Mouse (Mus musculus) kidney, postnatal 4 days (tissue): ENCODE data around the gene Myh14.

Source experiments
- DNase-seq, 2 experiments: peaks; one replicate each; pipeline ENCODE4 v3.0.0; 2021; ENCODE audit warnings: mixed read lengths in 2 of 2

The Myh14 gene

DNA sequence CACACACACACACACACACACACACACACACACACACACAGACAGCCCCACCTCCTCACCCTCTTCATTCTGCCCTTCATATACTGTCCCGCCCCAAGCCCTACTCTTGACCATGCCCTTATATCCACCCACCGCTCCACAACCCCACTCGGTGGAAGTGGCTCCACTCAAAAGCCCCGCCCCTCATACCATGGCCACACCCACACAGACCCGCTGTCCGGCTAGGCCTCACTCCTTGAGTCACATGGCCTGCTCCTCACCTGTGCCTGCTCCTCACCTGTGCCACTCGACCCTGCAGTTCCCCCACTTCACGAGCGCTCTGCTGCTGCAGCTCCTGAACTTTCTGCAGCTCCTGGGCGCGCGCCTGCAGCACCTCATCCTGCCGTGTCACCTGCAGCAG, 40.2 kb downstream of the Myh14 start:
- DNase-seq = no peak

DNA sequence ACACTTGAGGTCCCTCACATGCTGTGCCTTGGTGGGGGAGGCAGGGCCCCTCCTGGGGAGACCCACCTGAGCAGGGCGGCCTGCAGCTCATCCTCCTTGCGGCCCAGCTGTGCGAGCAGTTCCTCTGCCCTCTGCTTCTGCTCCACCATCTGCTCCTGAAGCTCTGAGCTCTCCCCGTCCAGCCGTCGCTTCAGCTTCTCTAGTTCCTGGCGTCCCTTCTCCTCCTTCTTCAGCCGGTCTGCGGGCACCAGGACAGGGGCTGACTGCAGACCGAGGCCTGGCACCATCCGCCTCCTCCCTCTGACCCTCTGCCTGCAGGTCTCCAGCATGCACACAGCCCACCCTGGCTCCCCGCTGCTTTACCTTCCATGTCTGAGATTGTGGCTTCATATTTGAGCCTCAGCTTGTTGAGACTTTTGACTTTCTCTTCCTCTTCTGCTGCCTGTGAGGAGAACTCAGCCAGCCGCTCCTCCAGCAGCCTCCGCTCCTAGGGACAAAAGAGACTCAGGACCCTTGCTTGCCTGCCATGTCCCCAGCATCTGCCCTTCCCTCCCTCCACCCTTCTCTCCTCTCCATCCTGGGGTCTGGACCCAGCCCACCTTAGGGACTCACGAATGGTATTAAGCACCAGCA, 42.1 kb downstream of the Myh14 start:
- DNase-seq = no peak

DNA sequence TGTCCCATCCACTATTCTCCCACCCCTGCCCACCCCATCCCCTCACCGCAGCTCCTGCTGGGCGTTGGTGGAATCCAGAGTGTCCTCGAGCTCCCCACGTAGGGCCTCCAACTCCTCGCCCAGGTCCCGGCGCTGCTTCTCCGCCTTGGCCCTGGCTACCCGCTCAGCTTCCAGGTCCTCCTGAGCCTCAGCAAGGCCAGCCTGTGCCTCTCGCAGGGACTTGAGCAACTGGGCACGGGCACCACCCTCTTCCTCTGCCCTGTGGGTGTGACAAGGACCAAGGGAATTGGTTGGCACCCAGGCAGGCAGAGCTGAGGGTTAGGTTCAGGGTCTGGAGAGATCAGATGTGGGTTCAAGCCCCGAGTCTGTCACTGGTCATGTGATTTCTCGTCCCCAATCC, 43.7 kb downstream of the Myh14 start:
- DNase-seq = no peak

DNA sequence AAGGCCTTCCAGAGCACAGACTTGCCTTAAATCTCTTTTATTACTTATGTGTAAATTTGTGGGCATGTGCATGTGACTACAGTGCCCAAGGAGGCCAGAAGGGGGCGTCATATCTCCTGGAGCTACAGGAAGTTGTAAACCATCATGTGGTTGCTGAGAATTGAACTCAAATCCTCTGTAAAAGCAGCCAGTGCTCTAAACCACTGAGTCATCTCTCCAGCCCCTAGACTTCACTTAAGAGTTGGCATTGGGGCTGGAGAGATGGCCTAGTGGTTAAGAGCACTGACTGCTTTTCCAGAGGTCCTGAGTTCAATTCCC, 44.6 kb downstream of the Myh14 start:
- DNase-seq = no peak

DNA sequence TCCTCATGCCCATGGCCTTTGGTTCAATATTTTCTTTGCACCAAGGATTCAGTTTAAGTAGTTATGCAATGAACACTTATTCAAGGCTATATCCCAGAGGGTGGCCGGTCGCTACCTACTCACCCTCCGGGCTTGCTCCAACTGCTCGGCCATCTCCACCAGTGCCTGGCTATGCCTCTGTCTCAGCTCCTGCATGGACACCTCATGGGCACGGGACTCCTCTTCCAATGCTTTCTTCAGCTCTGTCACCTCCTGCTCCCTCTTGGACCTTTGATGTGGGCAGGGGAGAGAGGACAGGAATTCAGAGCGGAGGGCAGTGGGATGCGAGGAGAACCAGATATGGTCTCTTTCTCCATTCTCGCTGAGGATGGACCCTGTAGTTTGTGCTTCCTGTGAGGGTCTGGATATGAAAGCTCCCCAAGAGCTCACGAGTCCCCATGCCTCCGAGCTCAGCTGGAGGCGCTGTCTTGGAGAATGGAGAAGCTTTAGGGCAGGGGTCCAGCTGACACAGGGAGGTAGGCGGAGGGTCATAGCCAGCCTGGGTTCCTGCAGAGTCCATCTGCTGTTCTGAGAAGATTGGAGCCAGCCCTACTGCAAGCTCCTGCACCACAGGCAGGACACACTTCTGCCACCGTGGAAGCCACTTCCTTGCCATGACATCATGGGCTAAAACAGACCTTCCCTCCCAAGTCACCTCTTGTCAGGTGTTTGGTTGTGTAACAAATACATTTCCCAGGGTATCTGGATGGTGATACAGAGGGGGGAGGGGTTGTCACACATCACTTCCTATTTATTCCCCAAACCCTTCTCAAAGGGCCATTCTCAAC, 45.2 kb downstream of the Myh14 start:
- DNase-seq = no peak

DNA sequence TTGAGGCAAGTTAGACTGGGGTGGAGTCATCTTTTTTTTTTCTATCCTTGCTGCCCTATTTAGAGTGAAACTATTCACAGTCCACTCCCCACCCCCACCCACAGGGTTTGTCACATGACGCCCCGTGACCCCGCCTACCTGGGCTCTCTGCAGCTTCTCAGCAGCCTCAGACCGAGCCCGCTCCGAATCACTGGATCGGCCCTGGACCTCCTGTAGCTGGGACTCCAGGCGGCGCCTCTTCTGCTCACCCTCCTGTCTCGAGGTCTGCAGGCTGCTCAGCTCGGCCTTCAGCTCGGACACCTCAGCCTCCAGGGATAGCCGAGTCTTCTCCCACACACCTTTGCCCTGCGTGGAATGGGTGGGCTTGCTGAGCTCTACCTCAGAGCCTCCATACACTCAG, 45.8 kb downstream of the Myh14 start:
- DNase-seq = no peak

DNA sequence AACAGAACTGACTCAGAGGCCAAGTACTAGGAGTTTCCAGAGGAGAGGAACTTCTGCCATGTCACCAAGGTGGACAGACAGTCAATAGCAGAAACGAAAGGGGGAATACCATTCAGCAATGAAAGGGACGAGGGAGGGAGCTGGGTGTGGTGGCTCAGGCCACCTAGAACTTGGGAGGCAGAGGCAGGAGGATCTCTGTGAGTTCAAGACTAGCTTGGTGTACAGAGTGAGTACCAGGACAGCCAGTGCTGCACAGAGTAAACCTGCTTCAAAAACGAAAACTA, 46.2 kb downstream of the Myh14 start:
- DNase-seq = no peak

DNA sequence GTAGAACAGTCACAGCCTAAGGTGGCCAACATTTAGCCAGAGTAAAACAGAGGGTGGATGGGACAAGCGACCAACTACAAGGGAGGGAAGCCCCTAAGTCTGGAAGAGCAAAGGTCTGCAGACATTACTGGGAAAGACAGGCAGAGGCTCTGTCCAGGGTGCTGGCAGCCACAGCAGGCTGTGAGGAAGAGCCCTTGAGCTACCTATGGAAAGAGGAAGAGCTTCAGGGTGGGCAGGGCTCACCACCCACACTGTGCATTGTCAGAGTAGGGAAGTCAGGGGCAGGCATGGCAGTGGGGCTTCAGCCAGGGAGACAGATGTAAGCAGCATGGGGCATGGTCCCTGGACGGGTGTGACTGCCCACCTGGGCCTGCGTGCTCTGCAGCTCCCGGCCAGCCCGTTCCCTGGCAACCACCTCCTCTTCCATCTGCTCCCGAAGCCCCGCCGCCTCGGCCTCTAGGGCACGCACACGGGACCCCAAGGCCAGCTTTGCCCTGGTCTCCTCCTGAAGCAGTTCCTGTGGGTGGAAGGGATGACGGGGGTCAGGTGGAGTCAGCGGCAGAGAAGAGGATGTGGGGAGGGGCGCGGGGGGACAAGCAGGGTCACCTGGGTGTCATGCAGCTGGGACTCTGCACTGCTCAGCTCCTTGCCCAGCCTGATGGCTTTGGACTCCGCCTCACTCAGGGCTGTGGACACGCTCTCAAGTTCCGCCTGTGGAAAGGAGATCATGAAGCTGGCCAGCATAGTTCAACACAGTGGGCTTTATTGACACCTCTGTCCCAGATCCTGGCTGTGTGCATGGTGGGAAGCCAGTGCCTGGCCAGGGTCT, 46.7 kb downstream of the Myh14 start:
- peak; percentile 49 to 53 for DNase-seq

DNA sequence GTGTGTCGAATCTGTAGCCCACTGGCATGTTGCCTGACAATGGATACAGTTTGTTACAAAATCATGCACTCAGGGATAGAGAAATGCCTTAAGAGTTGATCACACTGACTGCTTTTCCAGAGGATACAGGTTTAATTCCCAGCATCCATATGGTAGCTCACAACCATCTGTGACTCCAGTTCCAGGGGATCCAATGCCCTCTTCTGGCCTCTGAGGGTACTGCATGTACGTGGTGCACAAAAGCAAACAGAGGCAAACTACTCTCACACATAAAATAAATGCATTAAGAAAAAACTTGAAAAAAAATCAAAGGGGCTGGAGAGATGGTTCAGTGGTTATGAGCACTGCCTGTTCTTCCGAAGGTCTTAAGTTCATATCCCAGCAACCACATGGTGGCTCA, 53.6 kb downstream of the Myh14 start:
- DNase-seq = no peak

DNA sequence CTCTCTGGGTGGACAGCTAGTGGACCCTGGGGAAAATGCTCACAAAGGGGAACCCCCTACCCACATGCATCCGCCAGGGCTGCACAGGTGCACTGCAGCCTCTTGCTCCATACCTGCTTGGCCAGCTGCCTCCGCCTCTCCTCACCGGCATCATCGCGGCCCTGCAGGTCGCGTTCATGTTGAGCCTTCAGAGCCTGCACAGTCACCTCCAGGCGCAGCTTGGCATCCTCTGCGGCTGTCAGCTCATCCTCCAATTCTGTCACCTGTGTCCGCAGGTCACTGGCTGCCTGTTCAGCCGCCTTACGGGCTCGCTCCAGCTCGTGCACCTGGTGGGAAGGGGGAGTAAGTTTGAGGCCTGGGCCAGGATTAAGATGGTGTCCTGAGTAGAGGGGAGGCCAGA, 54.7 kb downstream of the Myh14 start:
- no peak for DNase-seq

DNA sequence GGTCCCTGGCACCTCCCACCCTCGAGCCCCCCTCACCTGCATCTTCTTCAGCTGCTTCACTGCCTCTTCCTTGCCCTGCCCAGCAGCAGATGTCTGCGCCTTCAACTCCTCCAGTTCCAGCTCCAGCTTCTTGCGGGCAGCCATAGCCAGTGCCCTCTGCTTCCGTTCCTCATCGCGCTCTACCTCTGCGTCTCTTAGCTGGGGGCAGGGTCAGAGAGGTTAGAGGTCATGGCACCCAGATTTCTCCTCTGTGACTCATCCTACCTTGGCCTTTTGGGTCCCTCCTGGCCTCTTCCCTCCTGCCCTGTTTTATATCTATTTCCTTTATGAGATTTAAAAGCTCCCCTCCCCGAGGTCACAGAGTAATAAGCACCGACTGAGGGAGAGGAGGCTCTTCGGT, 55.3 kb downstream of the Myh14 start:
- DNase-seq = no peak

DNA sequence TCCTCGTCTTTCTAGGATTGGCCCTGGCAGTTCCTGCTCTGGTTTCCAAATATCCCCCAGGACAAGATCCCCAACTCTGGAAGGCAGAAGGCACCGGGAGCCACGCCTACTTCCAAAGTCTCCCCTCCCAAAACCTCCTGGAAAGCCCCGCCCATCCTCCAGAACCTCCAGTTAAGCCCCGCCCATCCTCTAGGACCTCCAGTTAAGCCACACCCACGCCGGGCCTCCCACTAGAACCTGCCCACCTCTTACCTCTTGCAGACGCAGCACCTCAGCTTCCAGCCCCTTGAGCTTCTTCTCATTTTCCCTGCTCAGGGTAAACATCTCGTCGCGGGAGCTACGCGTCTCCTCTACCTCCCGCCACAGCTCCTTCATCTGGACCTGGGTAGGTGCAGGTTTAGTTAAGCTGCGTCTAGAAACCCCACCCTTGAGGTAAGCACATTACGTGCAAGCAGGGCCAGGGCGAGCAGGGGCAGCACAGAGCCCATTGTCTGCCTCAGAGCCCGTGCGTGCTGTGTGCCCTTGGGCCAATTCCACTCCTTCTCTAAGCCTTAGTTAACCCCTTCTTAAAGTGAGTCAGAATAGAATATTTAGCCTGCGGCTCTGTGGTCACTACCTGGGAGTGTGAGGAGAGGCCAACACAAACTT, 56.5 kb downstream of the Myh14 start:
- DNase-seq = peak; percentile 18 to 45

DNA sequence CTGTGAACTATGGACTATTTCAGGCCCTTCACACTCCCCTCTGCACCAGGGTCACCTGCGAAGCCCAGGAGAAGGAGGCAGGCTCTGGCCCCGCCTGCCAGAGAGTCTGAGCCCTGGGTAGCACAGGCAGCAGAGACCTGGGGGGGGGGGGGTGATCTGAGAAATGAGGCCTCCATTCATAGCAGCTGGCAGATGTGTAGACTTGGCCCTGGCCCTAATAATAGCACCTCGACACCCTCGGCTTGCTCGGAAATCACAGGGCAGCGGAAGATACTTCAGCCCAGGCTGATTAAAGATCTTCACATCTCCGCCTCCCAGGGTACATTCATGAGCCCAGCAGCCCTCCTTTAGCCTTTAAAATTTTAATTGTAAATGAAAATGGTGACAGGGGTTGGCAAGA, 58.5 kb downstream of the Myh14 start:
- DNase-seq = no peak

DNA sequence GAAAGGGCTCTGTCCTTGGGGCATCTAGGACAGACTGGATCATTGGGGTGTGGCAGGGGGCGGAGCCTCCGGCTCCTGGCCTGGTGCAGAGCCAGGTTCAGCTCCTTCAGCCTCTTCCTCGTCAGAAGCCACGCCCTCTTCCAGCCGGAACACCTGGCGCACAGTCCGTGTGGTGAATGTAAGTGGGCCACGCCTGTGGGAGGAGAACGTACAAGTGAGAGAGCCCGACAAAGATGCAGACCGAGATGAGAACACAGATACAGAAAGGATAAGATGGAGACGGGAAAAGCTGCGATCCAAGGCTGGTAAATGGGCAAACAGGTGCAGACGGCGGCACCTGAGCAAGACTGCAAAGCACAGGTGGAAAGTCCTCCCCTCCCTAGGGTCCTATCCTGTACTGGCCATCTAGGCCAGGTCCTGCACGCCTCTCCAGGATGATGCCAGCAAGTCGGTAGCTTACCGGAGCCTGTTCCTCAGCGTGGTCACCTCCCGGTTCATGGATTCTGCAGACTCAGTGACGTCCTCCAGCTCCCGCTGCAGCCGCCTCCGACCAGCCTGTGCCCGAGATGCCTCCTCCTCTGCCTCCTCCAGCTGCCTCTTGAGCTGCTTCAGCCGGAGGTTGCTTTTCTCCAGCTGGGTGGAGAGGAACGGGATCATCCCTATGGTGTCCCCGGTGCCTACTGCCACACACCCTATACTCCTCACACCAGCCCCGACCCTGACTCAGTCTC, 64.3 kb downstream of the Myh14 start:
- DNase-seq = peak in 1 of 2 experiments; percentile 27

DNA sequence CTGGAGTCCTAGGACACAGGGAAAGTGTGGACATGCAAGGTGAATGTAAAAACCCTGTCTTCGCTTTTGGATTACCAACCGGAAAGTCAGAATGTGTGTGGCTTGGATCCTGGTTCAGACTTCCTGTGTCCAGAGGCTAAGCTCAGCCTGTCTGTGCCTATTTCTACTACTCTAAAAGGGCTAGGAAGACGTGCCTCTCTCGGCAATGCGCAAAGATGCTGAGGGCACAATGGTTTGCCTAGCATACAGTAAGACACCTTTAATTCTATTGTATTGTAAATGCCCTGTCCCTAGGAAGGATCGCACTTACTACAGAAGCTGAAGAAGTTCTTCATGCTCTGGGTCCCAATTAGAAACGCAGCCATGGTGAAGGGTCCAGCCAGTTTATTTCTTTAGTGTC, 65.2 kb downstream of the Myh14 start:
- DNase-seq = no peak

DNA sequence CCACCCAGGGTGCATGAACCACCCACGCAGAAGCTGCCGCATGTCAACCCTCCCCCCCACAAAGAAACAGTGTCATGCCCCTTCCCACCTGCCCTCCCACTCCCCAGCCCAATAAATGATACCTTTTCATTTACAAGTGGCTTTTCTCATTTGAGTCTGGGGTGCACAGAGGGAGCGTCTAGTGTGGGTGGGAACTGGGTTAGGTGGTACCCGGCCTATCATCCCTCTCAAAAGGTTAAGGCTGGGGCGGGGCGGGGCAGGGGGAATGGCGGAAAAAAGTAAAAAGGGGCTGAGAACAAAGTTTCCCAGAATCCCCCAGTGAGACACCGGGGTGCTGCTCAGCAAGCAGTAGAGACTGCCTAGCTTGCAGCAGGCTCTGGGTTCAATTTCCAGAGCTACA, 66.0 kb downstream of the Myh14 start:
- DNase-seq = no peak

DNA sequence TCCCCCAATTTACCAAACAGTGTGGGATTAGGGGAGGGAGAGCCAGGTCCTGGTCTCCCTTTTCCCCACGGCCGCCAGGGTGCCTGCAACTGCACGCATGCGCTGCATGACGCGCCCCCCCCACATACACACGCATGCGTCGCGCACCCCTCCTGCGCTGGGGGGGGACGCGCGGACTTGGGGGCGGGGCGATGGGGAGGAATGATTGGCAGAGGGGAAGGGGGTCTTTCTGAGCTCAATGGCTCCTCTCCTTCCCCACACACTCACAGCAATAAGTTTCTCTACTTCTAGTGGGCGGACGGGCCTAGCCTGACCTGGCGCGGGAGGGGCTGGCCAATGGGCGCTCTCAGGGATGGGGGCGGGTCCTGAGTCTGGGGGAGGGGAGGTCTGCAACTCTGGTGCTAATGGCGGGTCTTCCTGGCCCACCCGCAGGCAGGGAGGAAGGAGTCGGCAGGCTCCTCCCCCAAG, 66.5 kb downstream of the Myh14 start:
- DNase-seq = peak; percentile 60 to 69

DNA sequence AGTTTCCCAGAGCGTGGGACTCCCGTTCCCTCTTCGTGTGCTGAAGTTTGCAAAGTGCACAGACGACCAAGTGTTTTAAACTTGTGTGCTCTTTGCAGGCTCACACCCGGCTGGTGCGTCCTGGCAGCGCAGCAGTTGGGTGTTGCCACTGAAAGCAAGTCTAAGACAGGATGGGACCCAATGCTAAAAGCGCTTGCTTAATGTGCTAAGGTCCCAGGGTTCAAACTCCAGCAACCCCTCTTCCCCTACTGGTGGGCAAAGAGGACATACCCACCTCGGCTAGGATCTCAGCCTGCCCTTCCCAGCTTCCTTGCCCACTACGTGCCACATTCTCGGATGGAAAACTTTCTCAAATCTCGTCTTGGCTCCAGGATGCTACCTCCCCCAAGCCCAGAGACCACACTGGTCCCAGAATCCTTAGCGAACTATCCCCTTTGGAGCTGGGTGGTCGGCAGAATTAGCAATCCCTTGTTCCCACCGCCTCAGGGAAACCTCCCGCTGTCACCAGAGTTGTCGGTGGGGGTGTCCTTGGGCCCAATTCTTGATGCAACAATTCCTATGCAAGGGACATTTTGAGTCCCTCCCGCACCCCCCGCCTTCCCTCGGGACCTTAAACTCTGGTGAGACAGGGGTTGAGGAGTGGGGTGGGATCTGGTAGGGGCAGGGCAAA, 67.3 kb downstream of the Myh14 start:
- no peak for DNase-seq

DNA sequence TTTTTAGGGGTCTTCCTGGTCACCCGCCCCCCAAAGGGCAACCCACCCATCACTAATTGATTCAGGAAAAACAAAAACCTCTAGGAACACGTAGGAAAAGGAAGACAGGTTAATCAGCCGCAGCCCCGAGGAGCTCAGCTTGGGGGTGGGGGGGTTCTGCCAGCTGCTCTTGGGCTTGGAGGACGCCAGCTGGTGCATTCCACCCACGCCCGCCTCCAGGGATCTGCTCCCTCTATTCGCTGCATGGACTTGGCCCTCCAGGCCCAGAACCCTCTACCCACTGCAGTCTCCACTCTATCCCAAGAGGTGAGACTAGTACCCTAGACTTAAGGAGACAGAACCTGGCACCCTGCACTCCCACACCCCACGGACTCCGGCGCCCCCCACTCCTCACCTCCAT, 68.2 kb downstream of the Myh14 start:
- DNase-seq = peak in 1 of 2 experiments; percentile 41

DNA sequence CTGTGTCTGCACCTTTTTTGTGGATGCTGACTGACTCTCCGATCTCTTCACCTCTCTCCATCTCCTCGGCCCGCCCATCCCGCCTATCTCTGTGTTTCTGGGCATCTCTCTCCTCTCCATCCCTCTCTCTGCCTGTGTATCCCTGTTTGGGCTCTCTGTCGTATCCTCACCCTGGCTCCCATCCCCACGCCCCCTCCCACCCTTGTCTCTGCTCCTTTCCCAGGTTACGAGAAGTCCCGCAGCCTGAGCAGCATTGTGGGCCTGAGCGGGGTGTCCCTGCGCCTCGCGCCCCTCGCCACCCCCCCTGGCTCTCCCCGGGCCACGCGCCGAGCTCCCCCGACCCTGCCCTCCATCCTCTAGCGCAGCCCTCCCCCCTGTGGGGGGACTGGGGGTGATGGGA, 69.0 kb downstream of the Myh14 start:
- DNase-seq = no peak

DNA sequence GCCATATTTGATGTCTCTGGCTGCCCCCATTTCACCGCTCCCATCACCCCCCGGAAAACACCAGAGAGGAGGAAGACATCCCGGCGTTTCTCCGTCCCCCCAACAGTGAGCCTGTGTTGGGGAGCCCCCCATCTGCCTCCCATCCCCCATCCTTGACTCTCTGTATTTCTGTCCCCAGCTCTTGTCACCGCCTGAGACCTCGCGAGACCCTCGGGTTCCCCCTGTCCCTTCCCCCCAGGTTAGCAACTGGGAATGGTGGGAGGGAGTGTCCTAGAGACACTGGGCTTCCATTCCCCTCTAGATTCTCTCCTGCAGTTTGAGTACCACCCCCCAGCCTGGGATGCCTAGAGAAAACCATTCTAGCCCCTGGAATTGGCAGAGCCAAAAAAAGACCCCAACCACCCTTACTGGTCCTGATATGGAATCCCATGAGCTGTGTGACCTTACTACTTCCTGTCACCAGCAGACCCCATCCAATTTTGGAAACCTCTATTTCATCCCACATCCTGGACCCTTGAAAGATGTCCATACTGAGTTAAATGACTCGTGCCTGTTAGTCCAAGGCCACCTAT, 69.9 kb downstream of the Myh14 start:
- DNase-seq = no peak

DNA sequence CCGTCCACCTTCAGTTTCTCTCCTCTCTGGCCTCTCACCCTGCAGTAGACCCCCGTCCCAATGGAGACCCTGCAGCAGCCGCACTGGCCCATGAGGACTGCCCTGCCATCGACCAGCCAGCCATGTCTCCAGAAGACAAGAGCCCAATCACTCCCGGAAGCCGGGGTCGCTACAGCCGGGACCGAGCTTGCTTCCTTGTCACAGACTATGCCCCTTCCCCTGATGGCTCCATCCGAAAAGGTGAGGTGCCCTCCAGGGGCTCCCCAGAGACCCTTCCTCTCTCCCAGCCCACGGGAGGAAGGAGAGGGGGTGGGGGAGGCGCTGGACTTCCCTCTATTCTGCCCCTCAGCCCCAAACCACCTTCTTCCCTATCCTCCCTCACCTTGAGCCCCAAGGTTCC, 72.3 kb downstream of the Myh14 start:
- DNase-seq = no peak
